8 mouse cellular contexts compared by ENCODE assay signal in genomic region chr6:30210788-30211187, GRCm38 (mm10).
DNase-seq lines count a peak whose midpoint lies in the region; ATAC-seq and TF ChIP-seq lines count a peak whose summit lies in the region.

No protein-coding gene starts in this region.

- H3K9me3 ChIP-seq in midbrain, embryonic 13.5 days = no peaks in the 10 kb centered on the region

- TF ChIP-seq CTCF in spleen, adult 2 months (IDR thresholded peaks at IDR 0.05; ENCODE audit: extremely low read depth, insufficient read depth, insufficient read length, insufficient replicate concordance) = peak; percentile 76; the same call in 1 of the 2 replicates

- 33% methylated on average over 5 of the region's 5 CpGs for WGBS in midbrain, embryonic 13.5 days
- WGBS in spleen, adult 2 months = 45% methylated on average over 5 of the region's 5 CpGs

- ATAC-seq in midbrain, embryonic 13.5 days = peak; percentile 67

- no peaks in the 10 kb centered on the region for H3K27me3 ChIP-seq in midbrain, embryonic 13.5 days
- no peaks in the 10 kb centered on the region for H3K27me3 ChIP-seq in spleen, adult 2 months (ENCODE audit: control insufficient read depth, insufficient read depth, low read length)

- TF ChIP-seq POLR2A in spleen, adult 2 months (IDR thresholded peaks at IDR 0.05; ENCODE audit: low read depth, low read length) = no peak

- DNase-seq in ovary, postnatal 14 days (ENCODE audit: low spot score) = peak; percentile 48
- no peak for DNase-seq in ovary, postnatal 10 days (ENCODE audit: low spot score)
- DNase-seq in cerebellum, adult 8-10 months = peak; percentile 62
- DNase-seq in frontal cortex, adult 2 months (ENCODE audit: extremely low spot score in 1 of 2, low spot score in 1 of 2) = peak; percentile 26 to 83
- peak; percentile 85 for DNase-seq in induced T-regulatory cell, adult 2 months (ENCODE audit: low read depth)
- peak; percentile 70 to 78 for DNase-seq in left cerebral cortex, postnatal 14 days (ENCODE audit: low spot score in 2 of 2)
- peak; percentile 44 to 62 for DNase-seq in spleen, adult 2 months (ENCODE audit: low read depth in 1 of 2, low spot score in 2 of 2)

- intact Hi-C loops in left cerebral cortex, postnatal 14 days (cut with DNase I) = no loop called here

- no peak overlapping the region; the same call in 1 of the 2 replicates for H3K27ac ChIP-seq in midbrain, embryonic 13.5 days
- H3K27ac ChIP-seq in spleen, adult 2 months (ENCODE audit: insufficient read depth, low read length) = no peak overlapping the region

- no peak overlapping the region for H3K4me2 ChIP-seq in midbrain, embryonic 13.5 days (replicated peaks)

- H3K9ac ChIP-seq in midbrain, embryonic 13.5 days (replicated peaks) = no peak overlapping the region

- peaks cover 2% of the 10 kb centered on the region for H3K4me1 ChIP-seq in midbrain, embryonic 13.5 days (replicated peaks)
- no peaks in the 10 kb centered on the region for H3K4me1 ChIP-seq in spleen, adult 2 months (ENCODE audit: control insufficient read depth, insufficient read depth, insufficient read length)

- H3K36me3 ChIP-seq in midbrain, embryonic 13.5 days = peaks cover 20% of the 10 kb centered on the region
- H3K36me3 ChIP-seq in spleen, adult 2 months (ENCODE audit: control insufficient read depth, insufficient read depth, low read length) = peaks cover 8% of the 10 kb centered on the region

- H3K4me3 ChIP-seq in midbrain, embryonic 13.5 days (replicated peaks) = no peak overlapping the region
- no peak overlapping the region for H3K4me3 ChIP-seq in spleen, adult 2 months (ENCODE audit: extremely low read depth, insufficient read depth, insufficient read length)
